Mouse (Mus musculus) myocyte (in vitro differentiated cells): ENCODE measurements around the gene Rdh5. TPM values are rescaled to one million over a fixed set of nuclear protein-coding genes. Genes with fewer than 3 reads are reported as not detected.
A peak's percentile ranks its signal among the peaks of the same experiment; 100 is the strongest.

Experiments
- H3K27me3 ChIP-seq: one replicate; pipeline ENCODE4 v1.6.1; 2011; ENCODE audit not compliant: control insufficient read depth, insufficient read depth, insufficient read length
- H3K36me3 ChIP-seq: one replicate; pipeline ENCODE4 v1.6.1; 2011; ENCODE audit not compliant: control insufficient read depth, insufficient read depth
- H3K4me2 ChIP-seq: one replicate; pipeline ENCODE4 v1.6.1; 2011; ENCODE audit warnings: low read depth, control low read depth
- H3K4me3 ChIP-seq: one replicate; pipeline ENCODE4 v1.5.1; 2011; ENCODE audit warnings: mild to moderate bottlenecking, control low read depth, moderate library complexity
- H3K79me2 ChIP-seq: one replicate; pipeline ENCODE4 v1.6.1; 2011; ENCODE audit not compliant: control insufficient read depth, insufficient read depth
- H3ac ChIP-seq: one replicate; pipeline ENCODE4 v1.6.1; 2011; ENCODE audit not compliant: control insufficient read depth, insufficient read length
- CEBPB ChIP-seq: IDR thresholded peaks from 2 replicates; pipeline ENCODE4 v1.6.1; 2011; ENCODE audit warnings: mild to moderate bottlenecking, moderate library complexity; ENCODE audit not compliant: poor library complexity, insufficient read depth, severe bottlenecking
- E2F4 ChIP-seq: IDR thresholded peaks from one replicate; pipeline ENCODE4 v1.6.1; 2011; ENCODE audit warnings: mild to moderate bottlenecking, control low read depth, moderate library complexity; ENCODE audit not compliant: insufficient read depth
- MAX ChIP-seq: IDR thresholded peaks from one replicate; pipeline ENCODE4 v1.6.1; 2011; ENCODE audit warnings: low read depth, mild to moderate bottlenecking, control low read depth
- MYOD1 ChIP-seq, 3 experiments: IDR thresholded peaks; one replicate each; pipeline ENCODE4 v1.6.1; 2011; ENCODE audit warnings: control low read depth in 2 of 3, low read depth in 2 of 3, mild to moderate bottlenecking in 2 of 3, moderate library complexity in 1 of 3; ENCODE audit not compliant: insufficient read length in 2 of 3, control insufficient read depth in 1 of 3
- MYOG ChIP-seq, 3 experiments: IDR thresholded peaks; one replicate each; pipeline ENCODE4 v1.6.1; 2011; ENCODE audit warnings: control low read depth in 2 of 3, low read depth in 2 of 3, mild to moderate bottlenecking in 2 of 3; ENCODE audit not compliant: insufficient read length in 2 of 3, control insufficient read depth in 1 of 3, insufficient read depth in 1 of 3
- POLR2A ChIP-seq: IDR thresholded peaks from one replicate; pipeline ENCODE4 v1.6.1; 2011; ENCODE audit warnings: low read depth, mild to moderate bottlenecking, control low read depth, moderate library complexity; ENCODE audit not compliant: insufficient read length
- POLR2AphosphoS2 ChIP-seq: IDR thresholded peaks from one replicate; pipeline ENCODE4 v1.6.1; 2011; ENCODE audit warnings: low read depth, control low read depth; ENCODE audit not compliant: insufficient read length
- REST ChIP-seq: IDR thresholded peaks from one replicate; pipeline ENCODE4 v1.6.1; 2011; ENCODE audit warnings: mild to moderate bottlenecking, control low read depth, moderate library complexity; ENCODE audit not compliant: insufficient read depth, insufficient read length
- SRF ChIP-seq: IDR thresholded peaks from one replicate; pipeline ENCODE4 v1.6.1; 2011; ENCODE audit warnings: low read depth; ENCODE audit not compliant: control insufficient read depth, insufficient read length
- TCF12 ChIP-seq: IDR thresholded peaks from one replicate; pipeline ENCODE4 v1.6.1; 2011; ENCODE audit warnings: mild to moderate bottlenecking, control low read depth; ENCODE audit not compliant: poor library complexity, insufficient read depth, severe bottlenecking
- TCF3 ChIP-seq: IDR thresholded peaks from one replicate; pipeline ENCODE4 v1.6.1; 2011; ENCODE audit warnings: low read depth, control low read depth; ENCODE audit not compliant: insufficient read length
- USF1 ChIP-seq: IDR thresholded peaks from one replicate; pipeline ENCODE4 v1.6.1; 2011; ENCODE audit warnings: low read depth, mild to moderate bottlenecking, control low read depth, moderate library complexity
- polyA plus RNA-seq: library from polyadenylated mRNA; unstranded; fragments of >200 nt; fragmentation: generic; extraction: Trizol; gene quantifications from one replicate; pipeline ENCODE4 v1.2.1, GENCODE M21; 2012; ENCODE audit warnings: missing spikeins

Gene Rdh5
- polyA plus RNA-seq, 1 experiment, result 63.3 TPM

- Histone ChIP-seq H3K4me3 (no peak overlapping the region), H3ac (no peak overlapping the region), H3K79me2 (peaks cover 8% of the 10 kb centered on the region), H3K27me3 (no peaks in the 10 kb centered on the region), H3K36me3 (peaks cover 83% of the 10 kb centered on the region), H3K4me2 (no peak overlapping the region)
- TF ChIP-seq POLR2AphosphoS2 (peak; percentile 31), MYOG (IDR thresholded peaks at IDR 0.05; ENCODE audit: control insufficient read depth in 1 of 3, insufficient read depth in 1 of 3, insufficient read length in 2 of 3, low read depth in 2 of 3) (no peak)
Observed at GRCm38 (mm10) chr10:128945675-128946074, 23.0 kb upstream of the Rdh5 start.

GRCm38 (mm10) chr10:128940475-128941061 is 17.9 kb upstream of the Rdh5 start:
- Histone ChIP-seq H3ac (no peak overlapping the region), H3K79me2 (peaks cover 59% of the 10 kb centered on the region), H3K4me3 (no peak overlapping the region), H3K27me3 (no peaks in the 10 kb centered on the region), H3K36me3 (peaks cover 52% of the 10 kb centered on the region), H3K4me2 (no peak overlapping the region)
- TF ChIP-seq USF1 (no peak), MYOD1 (IDR thresholded peaks at IDR 0.05; ENCODE audit: control insufficient read depth in 1 of 3, insufficient read length in 2 of 3, low read depth in 2 of 3) (peak in 1 of 3 experiments; percentile 69), MYOG (IDR thresholded peaks at IDR 0.05; ENCODE audit: control insufficient read depth in 1 of 3, insufficient read depth in 1 of 3, insufficient read length in 2 of 3, low read depth in 2 of 3) (no peak)

- H3K4me2 ChIP-seq, result peak overlapping the region; percentile 98
- H3K79me2 ChIP-seq, result peaks cover 75% of the 10 kb centered on the region
- no peak overlapping the region for H3ac ChIP-seq
- H3K27me3 ChIP-seq, result no peaks in the 10 kb centered on the region
- peak overlapping the region; percentile 91 for H3K4me3 ChIP-seq
- TF ChIP-seq MYOG (IDR thresholded peaks at IDR 0.05; ENCODE audit: control insufficient read depth in 1 of 3, insufficient read depth in 1 of 3, insufficient read length in 2 of 3, low read depth in 2 of 3) (no peak), POLR2AphosphoS2 (peak; percentile 46), POLR2A (peak; percentile 25)
- peaks cover 36% of the 10 kb centered on the region for H3K36me3 ChIP-seq
Observed at GRCm38 (mm10) chr10:128938974-128939373, 16.3 kb upstream of the Rdh5 start.

- H3K79me2 ChIP-seq, result peaks cover 78% of the 10 kb centered on the region
- H3K27me3 ChIP-seq, result no peaks in the 10 kb centered on the region
- TF ChIP-seq POLR2A (peak; percentile 64), POLR2AphosphoS2 (peak; percentile 72), MYOD1 (IDR thresholded peaks at IDR 0.05; ENCODE audit: control insufficient read depth in 1 of 3, insufficient read length in 2 of 3, low read depth in 2 of 3) (peak; percentile 44 to 99 (median 97)), TCF3 (peak; percentile 85), E2F4 (no peak), MYOG (IDR thresholded peaks at IDR 0.05; ENCODE audit: control insufficient read depth in 1 of 3, insufficient read depth in 1 of 3, insufficient read length in 2 of 3, low read depth in 2 of 3) (peak; percentile 62 to 99 (median 96)), USF1 (no peak), TCF12 (peak; percentile 89), CEBPB (peak; percentile 9; the same call in 1 of the 2 replicates)
- peak overlapping the region; percentile 98 for H3K4me2 ChIP-seq
- peak overlapping the region; percentile 91 for H3K4me3 ChIP-seq
- no peak overlapping the region for H3ac ChIP-seq
- peaks cover 31% of the 10 kb centered on the region for H3K36me3 ChIP-seq
Observed at GRCm38 (mm10) chr10:128938457-128938856, 15.8 kb upstream of the Rdh5 start.

- no peaks in the 10 kb centered on the region for H3K27me3 ChIP-seq
- peak overlapping the region; percentile 91 for H3K4me3 ChIP-seq
- H3K4me2 ChIP-seq, result peak overlapping the region; percentile 98
- no peak overlapping the region for H3ac ChIP-seq
- peaks cover 29% of the 10 kb centered on the region for H3K36me3 ChIP-seq
- H3K79me2 ChIP-seq, result peaks cover 83% of the 10 kb centered on the region
- TF ChIP-seq MAX (no peak), POLR2A (peak; percentile 43), TCF12 (peak; percentile 82), MYOG (IDR thresholded peaks at IDR 0.05; ENCODE audit: control insufficient read depth in 1 of 3, insufficient read depth in 1 of 3, insufficient read length in 2 of 3, low read depth in 2 of 3) (peak; percentile 79 to 97 (median 82)), SRF (peak; percentile 29), MYOD1 (IDR thresholded peaks at IDR 0.05; ENCODE audit: control insufficient read depth in 1 of 3, insufficient read length in 2 of 3, low read depth in 2 of 3) (peak; percentile 98 to 100 (median 100)), CEBPB (no peak), POLR2AphosphoS2 (peak; percentile 65), USF1 (no peak), E2F4 (no peak), TCF3 (peak; percentile 71), REST (no peak)
Observed at GRCm38 (mm10) chr10:128937756-128938390, 15.2 kb upstream of the Rdh5 start.
